Mouse (Mus musculus) liver, postnatal 0 days (tissue): ENCODE results near the gene Itga3.

Experiments used
- CTCF ChIP-seq: sonication (generic); IDR thresholded peaks from 2 replicates; pipeline ENCODE4 v1.5.1; 2016; ENCODE audit warnings: antibody characterized with exemption, low read depth
- EP300 ChIP-seq: IDR thresholded peaks from 2 replicates; pipeline ENCODE4 v1.6.1; 2016; ENCODE audit warnings: antibody characterized with exemption, low read depth, mild to moderate bottlenecking

DNA sequence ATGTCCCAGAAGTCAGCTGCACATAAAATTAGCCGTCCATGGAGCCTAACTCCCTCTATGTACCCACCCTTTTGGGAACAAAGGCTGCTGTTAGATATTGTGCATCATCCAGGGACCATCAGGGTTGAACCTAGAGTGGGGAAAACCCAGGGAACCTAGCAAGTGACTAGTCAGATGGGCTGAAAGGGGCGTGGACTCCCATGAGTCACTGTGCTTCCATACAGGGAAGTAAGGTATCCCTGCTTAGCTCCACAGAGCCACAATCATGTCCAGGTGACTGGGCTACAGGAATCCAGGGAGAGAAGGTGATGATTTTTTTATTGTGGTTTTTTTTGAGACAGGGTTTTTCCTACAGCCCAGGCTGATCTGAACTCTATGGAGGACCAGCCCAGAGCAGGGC, 32.4 kb upstream of the Itga3 start:
- no peak for TF ChIP-seq CTCF
- no peak for TF ChIP-seq EP300
